Mouse (Mus musculus) small intestine, adult 10 weeks (tissue): ENCODE measurements around the gene Ganab. TPM values are rescaled to one million over a fixed set of nuclear protein-coding genes. Genes with fewer than 3 reads are reported as not detected.

Source experiments
- polyA plus RNA-seq: library from polyadenylated mRNA; stranded (reverse); fragments of 350-450 nt; fragmentation: Illumina TruSeq; extraction: RNeasy Lipid Tissue Mini Kit (QIAGEN cat#74804); gene quantifications from one replicate; pipeline ENCODE4 v1.2.3, GENCODE M21; 2014; ENCODE audit warnings: low replicate concordance

Ganab gene
- 74.1 TPM for polyA plus RNA-seq

DNA sequence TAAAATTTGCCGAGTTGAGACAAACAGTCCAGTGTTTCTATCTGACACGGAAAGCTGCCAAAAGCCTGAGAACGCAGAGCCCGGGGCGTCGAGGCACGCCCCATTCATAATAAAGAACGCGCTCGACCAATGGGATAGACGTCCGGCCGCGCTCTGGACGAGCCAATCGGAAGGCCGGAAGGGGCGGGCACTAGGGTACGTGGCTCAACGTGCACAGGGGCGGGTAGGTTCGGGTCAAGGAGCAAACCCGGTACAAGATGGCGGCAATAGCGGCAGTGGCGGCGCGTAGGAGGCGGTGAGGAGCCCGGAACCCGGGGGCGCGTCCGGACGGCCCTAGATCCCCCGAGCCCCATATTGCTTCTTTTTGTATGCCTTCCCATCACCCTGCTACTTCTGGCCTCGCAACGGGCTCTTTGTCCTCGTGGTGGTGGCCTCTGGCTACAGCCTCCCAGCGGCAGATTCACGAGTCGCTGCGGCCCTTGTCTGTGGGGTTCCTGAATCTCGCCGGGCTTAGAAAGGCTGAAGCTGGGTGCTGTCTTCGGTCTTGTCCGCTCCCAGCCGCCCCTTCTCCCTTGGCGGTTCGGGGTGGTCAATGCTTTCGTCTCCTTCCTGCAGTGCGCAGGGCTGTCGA lies at the start of gene Ganab:
Gene Ganab (plus strand): TSS at position 207 of the 631 bp plus-strand sequence.

GRCm38 (mm10) chr19:8850402-8850901 lies 47.4 kb upstream of the Ganab start, which contains the start of gene Lrrn4cl:
Gene Lrrn4cl (plus strand): TSS chr19:8850768.

GRCm38 (mm10) chr19:8871267-8872186 lies 26.3 kb upstream of the Ganab start, which contains the start of gene Ubxn1:
Gene Ubxn1 (plus strand): TSS chr19:8871496.

DNA sequence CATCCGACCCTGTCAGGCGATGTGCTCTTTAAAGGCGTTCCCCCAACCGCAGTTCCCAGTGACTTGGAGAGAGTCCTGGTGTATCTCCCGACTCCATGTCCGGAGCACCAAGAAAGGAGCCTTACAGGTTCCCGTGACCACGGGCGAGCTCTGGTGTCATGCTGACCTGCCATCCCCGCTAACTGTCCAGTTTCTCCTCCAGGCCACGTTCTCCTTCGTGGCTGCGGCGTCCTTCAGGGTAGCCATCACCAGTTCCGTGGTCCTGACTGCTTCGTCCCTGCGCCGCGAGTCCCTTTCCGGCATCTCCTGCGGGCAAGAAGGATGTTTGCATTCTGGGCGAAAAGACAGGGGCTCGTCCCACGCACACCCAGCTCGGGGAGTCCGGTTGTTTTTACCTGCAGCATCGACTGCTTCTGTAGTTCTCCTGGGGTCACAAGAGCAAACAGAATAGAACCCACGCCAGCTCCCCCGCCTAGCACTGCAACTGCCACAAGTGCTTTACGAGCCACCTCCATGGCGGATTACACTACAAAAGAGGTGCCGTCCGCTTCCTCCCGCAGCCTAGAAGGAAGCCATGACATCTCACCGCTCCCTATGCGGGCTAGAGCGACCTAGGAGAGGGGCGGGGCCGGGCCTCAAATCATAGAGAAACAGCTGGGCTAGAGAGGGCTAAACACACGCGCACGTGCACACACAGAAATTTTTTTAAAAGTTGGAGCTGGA lies 17.4 kb upstream of the Ganab start, which contains the start of gene Uqcc3:
Gene Uqcc3 (minus strand): TSS at position 613 of the 723 bp plus-strand sequence.

GRCm38 (mm10) chr19:8883616-8884015 lies 14.3 kb upstream of the Ganab start, which contains the start of the genes Lbhd1 and Gm49403:
Gene Lbhd1 (plus strand): TSS chr19:8883732.
Gene Gm49403 (plus strand): TSS chr19:8883930.

DNA sequence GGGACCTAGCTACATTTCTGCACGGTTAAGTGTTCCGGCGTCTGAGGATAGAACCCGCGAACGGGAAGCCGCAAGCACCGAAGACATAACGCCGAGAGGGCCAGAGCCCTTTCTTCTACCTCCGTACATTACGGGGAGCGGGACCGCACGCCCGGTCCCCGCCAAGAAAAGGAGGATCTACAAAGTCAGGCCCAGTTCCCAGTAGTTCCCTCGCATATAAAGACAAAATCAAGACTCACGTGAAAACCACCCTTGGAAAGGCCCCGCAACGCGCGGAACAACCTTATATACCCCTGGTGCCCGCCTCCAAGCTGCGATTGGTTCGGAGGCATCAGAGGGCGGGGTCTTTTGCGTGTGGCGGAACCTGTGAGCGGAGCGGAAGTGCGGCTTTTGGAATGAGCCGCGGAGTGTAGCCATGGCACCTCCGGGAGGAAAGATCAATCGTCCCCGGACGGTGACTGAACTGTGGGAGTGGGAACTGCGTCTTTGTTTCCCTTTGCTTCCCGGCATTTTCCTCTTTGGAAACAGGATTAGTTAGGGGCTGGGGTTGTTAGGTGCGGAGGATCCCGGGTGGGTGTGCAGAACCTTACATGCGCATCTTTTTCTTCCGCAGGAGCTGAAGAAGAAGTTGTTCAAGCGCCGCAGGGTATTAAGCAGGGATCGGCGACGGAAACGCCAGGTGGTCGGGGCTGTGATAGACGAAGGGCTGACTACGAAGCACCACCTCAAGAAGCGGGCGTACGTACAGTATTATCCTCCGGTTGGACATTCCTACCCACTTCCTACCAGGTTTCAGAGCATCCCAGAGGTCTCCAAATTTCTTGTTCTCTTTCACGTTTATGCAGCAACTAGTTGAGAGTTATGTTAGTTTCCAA lies 9.1 kb upstream of the Ganab start, which contains the start of the genes 1810009A15Rik and Gm49416:
Gene 1810009A15Rik (plus strand): TSS at position 343 of the 875 bp plus-strand sequence.
Gene Gm49416 (plus strand): TSS at position 416 of the 875 bp plus-strand sequence.

DNA sequence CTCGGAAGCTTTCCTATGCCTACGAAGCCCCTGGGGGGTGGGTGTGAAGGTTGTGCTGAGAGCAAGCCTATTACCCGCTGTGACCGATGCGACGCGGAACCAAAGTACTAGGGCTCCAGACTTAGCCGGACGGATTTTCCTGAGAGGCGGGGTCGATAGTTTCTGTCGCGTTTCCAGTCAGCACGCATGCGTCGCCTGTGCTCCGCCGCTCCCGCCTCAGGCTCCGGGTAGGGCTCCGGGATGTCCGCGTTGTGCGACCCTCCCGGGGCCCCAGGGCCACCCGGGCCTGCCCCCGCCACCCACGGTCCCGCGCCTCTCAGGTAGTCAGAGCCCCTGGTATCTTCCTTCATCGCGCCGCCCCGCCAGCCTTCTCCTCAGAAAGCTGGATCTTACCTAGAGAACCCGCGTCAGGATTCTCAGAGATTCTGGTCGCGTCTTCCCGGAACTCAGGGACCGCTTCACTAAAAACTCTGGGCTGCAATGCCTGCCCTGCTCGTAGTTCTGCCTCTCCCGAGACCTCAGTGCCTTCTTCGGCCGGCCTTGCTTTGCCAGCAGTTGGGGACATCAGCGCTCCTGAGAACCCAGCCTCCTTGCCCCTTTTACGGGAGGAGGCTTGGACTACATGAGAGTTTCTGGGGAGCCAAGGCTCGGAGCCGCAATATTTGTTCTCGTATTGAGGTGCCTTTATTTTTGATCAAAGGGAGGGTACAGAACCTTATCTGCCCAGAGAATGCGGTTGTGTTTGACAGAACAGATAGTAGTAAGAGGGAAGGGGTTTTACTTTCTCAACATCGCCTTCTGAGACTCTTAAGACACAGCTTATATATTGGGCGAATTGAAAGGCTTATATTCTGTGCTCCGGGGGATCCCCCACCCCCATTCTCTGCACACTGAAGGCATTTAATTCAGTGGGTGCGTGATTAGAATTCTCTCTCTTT lies 4.8 kb upstream of the Ganab start, which contains the start of gene Ints5:
Gene Ints5 (plus strand): TSS at position 177 of the 938 bp plus-strand sequence.

GRCm38 (mm10) chr19:8920073-8920736 lies 22.3 kb downstream of the Ganab start, which contains the start of gene B3gat3:
Gene B3gat3 (plus strand): TSS chr19:8920374.

DNA sequence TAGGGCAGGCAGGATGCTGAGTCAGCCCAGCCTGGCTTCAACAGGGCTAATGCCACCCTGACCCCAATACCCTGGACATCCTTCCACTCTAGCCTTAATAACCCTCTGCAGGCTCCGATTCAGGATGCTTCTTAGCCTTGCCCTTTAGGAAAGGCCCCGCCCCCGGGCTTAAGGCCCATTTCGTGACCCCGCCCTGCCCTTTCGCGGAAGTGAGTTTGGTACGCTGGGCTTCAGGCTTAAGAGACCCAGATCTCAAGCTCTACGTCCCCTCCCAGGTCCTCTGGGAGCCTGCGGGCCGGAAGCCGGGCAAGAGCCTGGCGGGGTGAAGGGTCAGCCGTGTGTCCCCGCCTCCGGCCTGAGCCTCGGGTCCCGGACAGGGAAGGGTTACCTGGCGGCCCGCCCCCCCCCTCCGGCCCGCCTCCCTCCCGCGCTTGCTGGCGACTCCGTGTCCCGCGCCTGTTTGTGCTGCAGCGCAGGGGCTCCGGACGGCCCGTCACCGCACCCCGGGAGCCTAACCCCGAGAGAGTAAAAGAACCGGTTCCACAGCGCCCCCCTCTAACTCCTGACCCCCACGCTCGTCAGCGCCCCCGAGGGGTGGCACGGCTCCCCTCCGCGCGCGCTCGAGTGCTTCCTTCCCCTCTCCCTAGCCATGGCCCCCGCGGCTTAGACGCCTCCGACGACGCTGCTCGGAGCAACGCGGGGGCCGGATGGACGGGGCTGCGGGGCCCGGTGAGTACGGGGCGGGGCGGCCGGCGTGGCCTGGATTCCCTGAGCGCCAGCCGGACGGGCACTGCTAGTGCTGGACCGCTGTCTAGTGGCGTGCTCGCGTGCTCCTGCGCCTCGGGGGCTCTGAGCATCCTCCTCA lies 31.6 kb downstream of the Ganab start, which contains the start of the genes Rom1 and Eml3:
Gene Rom1 (minus strand): TSS at position 133 of the 865 bp plus-strand sequence.
Gene Eml3 (plus strand): TSS at position 329 of the 865 bp plus-strand sequence.

DNA sequence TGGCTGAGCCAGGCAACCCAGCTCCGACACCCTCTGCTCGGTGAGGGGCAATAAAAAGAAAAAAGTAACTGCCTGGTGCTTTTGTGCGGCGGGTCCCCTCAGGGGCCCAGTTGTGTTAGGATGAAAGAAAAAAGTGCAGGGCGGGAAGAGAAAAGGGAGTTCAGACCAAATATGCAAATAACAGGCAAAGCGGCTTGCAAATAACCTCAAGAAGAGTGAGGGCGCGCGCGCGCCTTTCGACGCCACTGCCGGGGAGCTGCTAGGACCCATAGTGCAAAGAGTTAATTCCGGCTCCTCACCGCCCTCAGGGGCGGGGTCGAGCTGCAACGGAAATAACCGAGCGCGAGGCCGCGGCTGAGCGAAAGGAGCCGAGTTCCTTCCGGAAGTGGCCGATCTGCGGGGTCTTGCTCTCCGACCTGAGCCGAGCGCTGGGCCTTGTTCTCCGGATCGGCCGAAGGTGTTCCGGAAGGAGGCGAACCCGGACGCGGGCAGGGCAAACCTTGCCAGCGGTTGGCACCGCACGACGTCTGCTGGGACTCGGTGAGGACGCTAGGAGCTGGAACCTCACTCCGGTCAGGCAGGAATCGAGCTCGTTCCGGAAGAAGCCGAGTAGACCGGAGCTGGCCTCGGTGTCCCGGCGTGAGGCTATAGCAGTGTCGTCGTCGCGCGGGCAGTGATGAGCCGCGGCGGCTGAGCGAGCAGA lies 43.8 kb downstream of the Ganab start, which contains the start of gene Mta2:
Gene Mta2 (plus strand): TSS at position 361 of the 703 bp plus-strand sequence.

DNA sequence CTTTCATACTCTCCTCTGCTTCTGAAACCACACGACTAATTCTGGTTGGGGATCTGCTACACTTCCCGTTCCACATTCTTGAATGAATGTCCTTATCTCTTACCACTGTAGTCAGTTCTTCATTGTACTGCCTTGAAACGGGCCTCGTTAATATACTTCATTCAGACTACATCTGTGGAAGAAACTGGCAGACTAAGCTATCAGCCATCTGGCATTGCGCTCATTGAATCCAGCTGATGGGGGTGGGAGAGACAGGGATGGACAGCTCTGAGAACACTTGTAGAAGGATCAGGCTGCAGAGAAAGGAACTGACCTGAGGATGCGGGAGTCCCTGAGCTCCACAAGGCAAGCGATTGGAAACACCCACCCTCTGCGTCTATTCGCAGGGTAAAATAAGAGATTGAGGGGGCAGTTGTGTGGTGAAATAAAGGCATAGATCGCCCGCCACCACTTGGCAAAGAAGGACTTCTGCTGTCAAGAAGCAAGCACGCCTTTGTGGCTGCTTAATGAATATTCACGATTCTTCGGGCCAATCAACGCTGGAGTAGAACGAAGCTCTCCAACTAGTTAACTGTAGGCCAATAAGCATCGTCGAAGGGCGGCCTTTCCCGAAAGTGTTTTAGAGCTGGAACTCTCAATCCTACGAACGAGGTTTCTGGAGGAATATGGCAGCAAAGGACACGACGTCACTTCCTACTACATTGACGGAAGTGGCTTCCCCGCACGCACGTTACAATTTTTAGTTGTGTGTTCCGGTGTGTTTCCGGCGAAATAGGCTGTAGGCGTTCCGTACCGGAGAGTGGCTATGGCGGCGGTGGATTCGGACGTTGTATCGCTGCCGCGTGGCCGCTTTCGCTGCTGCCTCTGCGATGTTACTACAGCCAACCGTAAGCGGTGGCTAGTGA lies 55.5 kb downstream of the Ganab start, which contains the start of gene Tut1:
Gene Tut1 (plus strand): TSS at position 713 of the 905 bp plus-strand sequence.

Other genes with a start within 250 kb of the Ganab start
- 0.15 TPM for gene Chrm1, start 234.3 kb upstream of the Ganab start, polyA plus RNA-seq
- 206 TPM for gene Slc3a2, start 174.7 kb upstream of the Ganab start, polyA plus RNA-seq
- 3.9 TPM for gene Wdr74, start 162.2 kb upstream of the Ganab start, polyA plus RNA-seq
- not detected for gene 1700092M07Rik, start 157.4 kb upstream of the Ganab start, polyA plus RNA-seq
- 85.9 TPM for gene Stx5a, start 156.7 kb upstream of the Ganab start, polyA plus RNA-seq
- gene Nxf1, start 141.0 kb upstream of the Ganab start, polyA plus RNA-seq, result 75.6 TPM
- 15.3 TPM for gene Tmem223, start 127.1 kb upstream of the Ganab start, polyA plus RNA-seq
- 32.6 TPM for gene Tmem179b, start 123.6 kb upstream of the Ganab start, polyA plus RNA-seq
- not detected for gene Taf6l, start 111.7 kb upstream of the Ganab start, polyA plus RNA-seq
- gene Polr2g, start 99.5 kb upstream of the Ganab start, polyA plus RNA-seq, result 32.5 TPM
- gene Zbtb3, start 95.5 kb upstream of the Ganab start, polyA plus RNA-seq, result not detected
- gene Ttc9c, start 78.7 kb upstream of the Ganab start, polyA plus RNA-seq, result 99.3 TPM
- 130 TPM for gene Hnrnpul2, start 78.1 kb upstream of the Ganab start, polyA plus RNA-seq
- 1.2 TPM for gene AC129217.1, start 68.3 kb upstream of the Ganab start, polyA plus RNA-seq
- gene Bscl2, start 60.6 kb upstream of the Ganab start, polyA plus RNA-seq, result 5.8 TPM
- not detected for gene Gng3, start 58.9 kb upstream of the Ganab start, polyA plus RNA-seq
- gene Lrrn4cl, start 47.3 kb upstream of the Ganab start, polyA plus RNA-seq, result 0.82 TPM
- 7.1 TPM for gene Ubxn1, start 26.6 kb upstream of the Ganab start, polyA plus RNA-seq
- gene Uqcc3, start 17.1 kb upstream of the Ganab start, polyA plus RNA-seq, result 1.8 TPM
- gene Lbhd1, start 14.3 kb upstream of the Ganab start, polyA plus RNA-seq, result 49.2 TPM
- not detected for gene Gm49403, start 14.1 kb upstream of the Ganab start, polyA plus RNA-seq
- gene 1810009A15Rik, start 9.2 kb upstream of the Ganab start, polyA plus RNA-seq, result 12.1 TPM
- not detected for gene Gm49416, start 9.1 kb upstream of the Ganab start, polyA plus RNA-seq
- 0.52 TPM for gene Ints5, start 5.1 kb upstream of the Ganab start, polyA plus RNA-seq
- 18.6 TPM for gene B3gat3, start 22.3 kb downstream of the Ganab start, polyA plus RNA-seq
- gene Rom1, start 31.3 kb downstream of the Ganab start, polyA plus RNA-seq, result not detected
- gene Eml3, start 31.5 kb downstream of the Ganab start, polyA plus RNA-seq, result 1.5 TPM
- 44.1 TPM for gene Mta2, start 43.8 kb downstream of the Ganab start, polyA plus RNA-seq
- 2.6 TPM for gene Tut1, start 55.8 kb downstream of the Ganab start, polyA plus RNA-seq
- 38.7 TPM for gene Eef1g, start 69.0 kb downstream of the Ganab start, polyA plus RNA-seq
- 33.7 TPM for gene Ahnak, start 91.2 kb downstream of the Ganab start, polyA plus RNA-seq
- not detected for gene Scgb1a1, start 189.9 kb downstream of the Ganab start, polyA plus RNA-seq
- 1.3 TPM for gene Asrgl1, start 237.6 kb downstream of the Ganab start, polyA plus RNA-seq